28 mouse cellular contexts compared by ENCODE assay signal in the genomic region with DNA sequence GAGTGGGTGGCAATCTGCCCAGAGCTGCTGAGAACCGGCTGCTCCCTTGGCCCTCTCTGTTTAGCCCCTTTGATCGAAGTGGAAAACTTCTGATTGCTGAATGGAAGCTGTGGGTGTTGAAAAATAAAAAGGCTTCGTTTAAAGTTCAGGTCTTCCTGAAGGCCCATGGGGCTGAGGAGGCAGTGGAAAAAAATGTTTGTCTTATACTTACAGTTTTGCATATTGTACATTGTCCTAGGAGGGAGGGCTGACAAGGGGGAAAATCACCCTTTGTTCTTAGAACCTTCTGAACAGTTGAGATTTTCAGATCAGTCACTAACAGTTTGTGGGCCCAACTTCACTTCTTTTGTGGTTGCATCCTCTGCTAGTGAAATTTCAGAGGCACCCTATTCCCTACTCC. TPM values are rescaled to one million over a fixed set of nuclear protein-coding genes. Genes with fewer than 3 reads are reported as not detected.
A peak's percentile ranks its signal among the peaks of the same experiment; 100 is the strongest.
DNase-seq lines count a peak whose midpoint lies in the region; ATAC-seq and TF ChIP-seq lines count a peak whose summit lies in the region.
"Had no signal": no experiment of that assay in that cellular context is flagged by ENCODE, and none has a peak within 500 bp of the region (broad histone marks: within the 10 kb centered on the region; RNA-seq: fewer than 3 reads in every experiment).

No protein-coding gene starts in this region.

- DNase-seq in cerebellum, postnatal 10 days = peak; percentile 31 to 46
- no peak for DNase-seq in cerebellum, adult 8-10 months
- DNase-seq in thymus, postnatal 0 days (ENCODE audit: low spot score) = peak; percentile 11
- no peak for DNase-seq in thymus, adult 2 months
- DNase-seq in naive thymus-derived CD4-positive, alpha-beta T cell, adult 2 months (ENCODE audit: low read depth) = peak; percentile 60
- no peak for DNase-seq in liver, embryonic 11.5 days (ENCODE audit: low spot score)
- DNase-seq: adrenal gland, adult 2 months; adrenal gland, postnatal 14 days; cerebellum, adult 11 months; cerebellum, adult 2 months; gastrocnemius, postnatal 10 days; gastrocnemius, postnatal 36 days; heart, postnatal 4 days had no signal

- no peak overlapping the region for H3K27ac ChIP-seq in thymus, adult 2 months (ENCODE audit: control insufficient read depth, insufficient read depth, low read length)
- H3K27ac ChIP-seq in liver, embryonic 11.5 days (ENCODE audit: low read depth, low read length) = no peak overlapping the region
- H3K27ac ChIP-seq: forebrain, embryonic 10.5 days; forebrain, embryonic 13.5 days; hindbrain, embryonic 14.5 days had no signal

- TF ChIP-seq POLR2A in thymus, adult 2 months (IDR thresholded peaks at IDR 0.05; ENCODE audit: control insufficient read depth, extremely low read depth, insufficient read depth, low read length, poor library complexity) = no peak

- H3K9ac ChIP-seq in liver, embryonic 11.5 days (ENCODE audit: low read depth, low read length) = no peak overlapping the region
- H3K9ac ChIP-seq: forebrain, embryonic 13.5 days; hindbrain, embryonic 14.5 days had no signal

- H3K36me3 ChIP-seq in thymus, adult 2 months (ENCODE audit: control insufficient read depth, insufficient read depth, low read length) = no peaks in the 10 kb centered on the region
- no peaks in the 10 kb centered on the region for H3K36me3 ChIP-seq in liver, embryonic 11.5 days (ENCODE audit: control insufficient read depth, insufficient read depth, low read length)
- H3K36me3 ChIP-seq: forebrain, embryonic 10.5 days; G1E had no signal

- no peak overlapping the region for H3K4me2 ChIP-seq in liver, embryonic 11.5 days
- H3K4me2 ChIP-seq: forebrain, embryonic 13.5 days; heart, embryonic 11.5 days; hindbrain, embryonic 14.5 days had no signal

- no peak for TF ChIP-seq CTCF in thymus, adult 2 months (IDR thresholded peaks at IDR 0.05; ENCODE audit: borderline replicate concordance, control insufficient read depth, extremely low read depth, insufficient read depth, low read length, poor library complexity)

- no peak overlapping the region for H3K4me3 ChIP-seq in thymus, adult 2 months (ENCODE audit: control insufficient read depth, insufficient read depth, low read length)
- H3K4me3 ChIP-seq in liver, embryonic 11.5 days (ENCODE audit: low read depth, low read length) = no peak overlapping the region
- H3K4me3 ChIP-seq: forebrain, embryonic 10.5 days; forebrain, embryonic 13.5 days had no signal

- WGBS in thymus, adult 2 months = 32% methylated on average over 3 of the region's 3 CpGs
- 78% methylated on average over 3 of the region's 3 CpGs for WGBS in liver, embryonic 11.5 days

- ATAC-seq in activated CD4-positive, CD25-positive, alpha-beta regulatory T cell, adult 4 months = peak; percentile 21
- ATAC-seq in monocyte, adult 5-6 weeks (replicated peaks; ENCODE audit: insufficient number of reproducible peaks, low FRiP score, low TSS enrichment, poor library complexity, severe bottlenecking) = no peak
- ATAC-seq in liver, embryonic 11.5 days (replicated peaks; ENCODE audit: low FRiP score) = no peak
- ATAC-seq: forebrain, embryonic 13.5 days; forebrain, embryonic 16.5 days; intestine, embryonic 16.5 days; Patski had no signal

- H3K9me3 ChIP-seq in liver, embryonic 11.5 days (ENCODE audit: control insufficient read depth, low read length) = no peaks in the 10 kb centered on the region
- H3K9me3 ChIP-seq: forebrain, embryonic 10.5 days; forebrain, embryonic 13.5 days had no signal

- H3K4me1 ChIP-seq in thymus, adult 2 months (replicated peaks; ENCODE audit: control insufficient read depth, insufficient read depth, low read length) = peaks cover 29% of the 10 kb centered on the region
- H3K4me1 ChIP-seq in liver, embryonic 11.5 days (replicated peaks; ENCODE audit: control insufficient read depth, insufficient read depth, low read length) = no peaks in the 10 kb centered on the region
- H3K4me1 ChIP-seq: forebrain, embryonic 10.5 days; forebrain, embryonic 13.5 days had no signal

- H3K27me3 ChIP-seq in thymus, adult 2 months (ENCODE audit: control insufficient read depth, insufficient read depth, low read length) = no peaks in the 10 kb centered on the region
- H3K27me3 ChIP-seq in liver, embryonic 11.5 days (replicated peaks; ENCODE audit: control insufficient read depth, insufficient read depth, low read length) = no peaks in the 10 kb centered on the region
- H3K27me3 ChIP-seq: forebrain, embryonic 13.5 days; Patski had no signal

RNA-seq across cellular contexts. Expression of gene Tnfsf8, which starts 1.8 kb away (rescaled TPM):
- 0.57 and 0.86 TPM in 2 replicates for polyA plus RNA-seq in thymus, postnatal 0 days (2015; fragmentation: Nextera tagmentation; extraction: Ambion mirVana)
- 0.91 and 1.3 TPM in 2 replicates for polyA plus RNA-seq in thymus, adult 2 months (2012; rRNA removed)
- 10 to 100 TPM; 71.6 to 77.3 TPM for polyA plus RNA-seq in activated CD4-positive, CD25-positive, alpha-beta regulatory T cell, adult 4 months (2017; shearing (Covaris generic))
- 0.32 to 2.0 TPM (median 0.57 TPM) in 3 replicates for total RNA-seq in monocyte, adult 5-6 weeks (2017)
- not detected in 2 replicates for polyA plus RNA-seq in liver, embryonic 11.5 days (2014; fragmentation: Nextera tagmentation; extraction: Ambion mirVana)
- total RNA-seq: adrenal gland, postnatal 14 days; adrenal gland, postnatal 4 days; G1E; gastrocnemius, adult 18-20 months; gastrocnemius, postnatal 36 days; heart, postnatal 4 days had no signal
- polyA plus RNA-seq: adrenal gland, adult 2 months; embryonic facial prominence, embryonic 11.5 days; forebrain, embryonic 10.5 days; forebrain, embryonic 13.5 days; G1E; heart, embryonic 11.5 days; heart, postnatal 0 days; hindbrain, embryonic 11.5 days; hindbrain, embryonic 14.5 days; Patski had no signal

Comparison
In these comparisons a context has a peak if more than half of its experiments do, and no peak if none do; other contexts are left out.
1. DNase-seq: peak in cerebellum, postnatal 10 days (2 of 2), thymus, postnatal 0 days (single experiment) and naive thymus-derived CD4-positive, alpha-beta T cell, adult 2 months (single experiment); none in cerebellum, adult 8-10 months (single experiment), thymus, adult 2 months (single experiment) and liver, embryonic 11.5 days (single experiment).
2. RNA of gene Tnfsf8, which starts 1.8 kb away (polyA plus RNA-seq): 71.6 to 77.3 TPM in activated CD4-positive, CD25-positive, alpha-beta regulatory T cell, adult 4 months; 0.91 to 1.3 TPM in thymus, adult 2 months, 0.57 to 0.86 TPM in thymus, postnatal 0 days and not detected in liver, embryonic 11.5 days; every median in the first group is over 10 times any median in the second.